Mouse (Mus musculus) right cerebral cortex, postnatal 25 days (tissue): ENCODE measurements around the gene Gm9376.

ENCODE experiments used
- DNase-seq: peaks from one replicate; pipeline ENCODE4 v3.0.0; 2022

Gene Gm9376

DNA sequence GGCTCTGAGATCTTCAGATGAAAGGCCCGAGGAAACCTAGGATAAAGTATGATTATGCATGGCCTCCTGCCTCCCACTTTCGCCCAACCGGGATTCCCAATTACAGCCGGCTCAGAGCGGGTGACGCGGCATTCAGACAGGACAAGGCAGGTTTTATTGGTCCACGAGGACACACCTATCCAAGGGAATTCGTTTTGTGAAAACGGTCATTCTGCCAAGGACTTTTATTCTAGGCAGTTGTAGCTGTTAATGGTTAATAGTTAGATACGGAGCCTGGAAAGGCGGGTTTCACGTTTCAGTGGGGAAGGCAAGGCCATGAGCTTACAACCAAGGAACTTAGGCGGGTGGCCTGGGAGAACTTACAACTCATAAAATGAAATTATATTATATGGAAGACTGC is 16.2 kb downstream of the Gm9376 start:
- DNase-seq = no peak

DNA sequence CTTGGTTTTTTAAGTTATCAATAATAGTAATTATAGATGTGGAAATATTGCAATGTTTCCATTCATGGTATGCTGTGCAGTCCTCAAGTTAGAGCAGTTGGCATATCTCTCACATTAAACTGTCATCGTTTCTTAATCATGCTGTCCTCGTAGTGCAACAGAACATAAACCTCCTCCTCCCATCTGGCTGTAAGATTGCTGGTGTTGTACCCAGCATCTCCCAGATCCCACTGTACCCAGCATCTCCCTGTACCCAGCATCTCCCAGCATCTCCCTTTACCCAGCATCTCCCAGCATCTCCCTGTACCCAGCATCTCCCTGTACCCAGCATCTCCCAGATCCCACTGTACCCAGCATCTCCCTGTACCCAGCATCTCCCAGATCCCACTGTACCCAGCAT is 19.3 kb downstream of the Gm9376 start:
- DNase-seq = no peak

DNA sequence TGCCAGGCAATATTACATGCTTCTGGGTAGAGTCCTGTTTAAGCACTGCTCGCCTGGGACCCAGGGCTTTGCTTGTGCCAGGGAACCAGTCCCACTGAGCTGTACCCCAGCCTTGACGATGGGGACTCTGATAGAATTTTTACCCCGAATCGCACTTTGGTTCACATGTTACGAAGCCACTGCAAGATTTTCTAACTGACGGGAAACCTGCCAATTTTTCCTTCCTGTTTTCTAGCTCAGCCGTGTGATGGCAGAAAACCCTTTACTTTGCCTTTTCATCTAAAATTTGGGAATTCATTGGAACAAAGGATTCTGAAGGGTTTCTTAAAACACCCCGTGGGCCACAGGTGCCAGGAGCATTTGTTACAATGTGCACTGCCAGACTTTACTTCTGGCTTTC is 22.4 kb downstream of the Gm9376 start:
- DNase-seq = no peak

DNA sequence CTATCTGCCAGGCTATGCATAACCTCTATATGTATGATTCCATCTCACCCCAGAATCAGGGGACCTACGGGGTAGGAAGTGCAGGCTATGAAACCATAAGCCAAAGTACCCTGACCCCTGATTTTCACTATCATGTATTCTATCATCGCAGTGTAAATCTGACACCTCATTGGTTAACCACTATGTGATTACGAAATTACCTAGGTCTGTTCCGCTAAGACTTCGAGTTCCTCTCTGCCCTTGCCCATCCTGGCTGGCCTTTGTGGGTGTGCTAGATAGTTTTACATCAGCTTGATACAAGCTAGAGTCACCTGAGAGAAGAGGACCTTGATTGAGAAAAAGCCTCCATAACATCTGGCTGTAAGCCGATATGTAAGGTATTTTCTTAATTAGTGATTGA is 23.2 kb downstream of the Gm9376 start:
- DNase-seq = no peak

DNA sequence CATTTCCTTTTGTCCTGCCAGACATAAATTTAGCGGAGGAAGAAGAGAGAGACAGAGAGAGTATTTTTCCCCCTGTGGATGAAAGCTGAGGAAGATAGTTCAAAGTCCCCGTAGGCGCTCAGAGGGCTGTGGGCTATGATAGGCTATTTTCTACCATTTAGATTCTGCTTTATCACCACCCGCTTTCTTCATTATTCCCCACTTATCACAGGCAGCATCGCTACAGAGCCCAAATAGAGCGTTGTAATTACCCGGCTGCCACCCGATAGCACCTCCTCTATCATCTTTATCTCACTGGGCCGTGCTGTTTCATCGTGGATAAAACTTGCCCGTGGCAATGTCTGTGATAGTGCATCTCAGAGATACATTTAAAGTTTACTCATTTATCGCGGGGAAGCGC is 35.8 kb downstream of the Gm9376 start:
- no peak for DNase-seq

DNA sequence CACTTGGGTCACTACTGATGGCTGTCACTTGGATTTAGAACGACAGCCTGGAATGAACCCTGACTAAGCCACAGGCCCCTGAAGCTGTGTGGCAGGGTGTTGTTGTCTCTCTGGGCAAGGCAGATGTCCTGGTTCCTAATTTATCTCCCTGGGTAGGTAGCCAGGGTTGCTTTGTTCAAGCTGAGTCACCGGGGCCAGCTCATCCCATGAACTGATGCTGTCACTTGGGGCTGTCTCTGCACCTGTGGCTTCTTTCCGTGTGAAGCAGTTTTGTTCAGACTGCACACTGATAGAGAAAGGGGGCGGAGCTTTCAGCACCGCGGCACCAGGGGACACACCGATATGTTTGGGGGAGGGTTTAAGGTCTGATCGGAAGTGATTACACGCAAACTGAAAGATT is 37.8 kb downstream of the Gm9376 start:
- no peak for DNase-seq

DNA sequence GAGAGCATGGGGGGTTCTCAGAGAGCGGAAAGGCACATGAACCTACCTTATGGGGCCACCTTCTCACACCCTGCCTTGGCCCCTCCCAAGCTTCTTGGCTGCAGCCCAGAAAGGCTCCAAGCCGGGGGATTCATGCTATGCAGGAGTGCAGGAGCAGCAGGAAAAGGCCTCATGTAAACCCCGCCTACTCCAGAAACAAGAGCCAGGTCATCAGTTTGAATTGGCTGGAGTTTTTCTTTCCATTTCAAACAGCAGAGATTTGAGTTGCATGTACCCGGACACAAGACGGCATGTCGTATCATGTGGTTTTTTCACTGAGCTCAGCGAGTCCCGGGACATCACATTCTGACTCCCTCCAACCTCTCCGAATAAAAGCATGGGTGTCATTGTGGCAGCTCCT is 39.2 kb downstream of the Gm9376 start:
- no peak for DNase-seq

DNA sequence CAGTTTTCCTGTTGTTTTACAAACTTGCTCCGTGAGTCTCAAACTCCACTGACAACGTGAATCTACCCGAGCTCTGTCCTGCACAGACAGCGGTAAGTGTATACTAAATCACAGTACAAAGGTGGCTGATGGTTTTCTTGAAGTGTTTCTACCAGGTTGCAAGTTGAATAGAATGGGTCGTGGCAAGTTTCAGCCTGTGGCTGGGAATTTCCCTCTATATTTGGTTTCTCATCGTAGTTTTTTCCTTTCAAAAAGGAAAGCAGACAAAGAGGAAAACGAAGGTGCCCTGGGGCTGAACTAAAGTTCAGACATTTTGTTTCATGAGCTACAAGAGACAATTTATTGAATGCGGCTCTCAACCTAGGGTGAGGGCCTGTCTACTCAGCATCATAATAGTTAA is 40.3 kb downstream of the Gm9376 start:
- no peak for DNase-seq

DNA sequence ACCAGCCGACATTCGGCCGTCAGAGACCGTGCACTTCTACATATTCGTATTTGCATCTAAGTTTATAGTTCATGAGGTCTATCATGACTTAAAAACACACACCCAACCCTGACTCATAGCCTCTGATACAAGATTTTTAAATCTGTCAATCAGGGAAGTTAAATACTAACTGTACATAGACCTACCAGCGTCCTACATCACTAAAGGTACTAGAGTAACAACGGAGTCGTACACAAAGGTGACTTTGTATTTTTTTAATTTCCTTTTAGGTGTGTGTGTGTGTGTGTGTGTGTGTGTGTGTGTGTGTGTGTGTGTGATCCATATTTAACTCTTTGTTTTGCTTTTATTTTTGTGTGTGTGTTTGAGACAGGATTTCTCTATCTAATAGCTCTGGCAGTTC is 44.9 kb downstream of the Gm9376 start:
- no peak for DNase-seq

DNA sequence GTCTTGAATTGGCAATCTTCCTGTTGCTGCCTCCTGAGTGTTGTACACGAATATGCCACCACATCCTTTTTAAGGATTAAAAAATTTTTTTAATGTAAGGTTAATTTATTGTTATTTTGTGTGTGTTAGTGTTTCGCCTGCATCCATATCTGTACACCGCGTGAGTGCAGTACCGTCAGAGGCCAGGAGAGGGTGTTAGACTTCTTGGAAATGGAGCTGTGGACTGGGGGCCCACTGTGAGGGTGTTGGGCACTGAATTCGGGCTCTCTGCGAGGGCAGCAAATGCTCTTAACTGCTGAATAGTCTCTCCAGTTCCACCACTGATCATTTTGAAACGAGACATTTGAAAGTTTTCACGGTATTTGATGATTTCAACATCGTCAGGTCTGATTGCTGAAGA is 45.9 kb downstream of the Gm9376 start:
- no peak for DNase-seq

DNA sequence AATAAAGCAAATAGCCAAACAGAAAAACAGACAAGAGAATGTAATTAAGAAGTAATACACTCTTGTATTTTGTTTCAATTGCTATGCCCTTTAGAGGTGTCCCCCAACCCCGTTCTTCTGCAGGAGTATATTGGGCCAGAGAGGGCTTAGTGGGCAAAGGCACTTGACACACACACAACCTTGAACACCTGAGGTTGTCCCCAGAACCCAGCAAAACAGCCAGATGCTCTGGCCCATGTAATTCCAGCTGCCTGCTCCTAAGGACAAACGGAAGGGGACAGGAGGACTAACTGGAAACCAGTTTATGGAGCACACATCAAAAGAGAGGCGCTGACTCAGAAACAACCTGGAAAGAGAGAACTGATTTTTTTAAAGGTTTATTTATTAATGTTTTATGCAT is 47.2 kb downstream of the Gm9376 start:
- DNase-seq = no peak

DNA sequence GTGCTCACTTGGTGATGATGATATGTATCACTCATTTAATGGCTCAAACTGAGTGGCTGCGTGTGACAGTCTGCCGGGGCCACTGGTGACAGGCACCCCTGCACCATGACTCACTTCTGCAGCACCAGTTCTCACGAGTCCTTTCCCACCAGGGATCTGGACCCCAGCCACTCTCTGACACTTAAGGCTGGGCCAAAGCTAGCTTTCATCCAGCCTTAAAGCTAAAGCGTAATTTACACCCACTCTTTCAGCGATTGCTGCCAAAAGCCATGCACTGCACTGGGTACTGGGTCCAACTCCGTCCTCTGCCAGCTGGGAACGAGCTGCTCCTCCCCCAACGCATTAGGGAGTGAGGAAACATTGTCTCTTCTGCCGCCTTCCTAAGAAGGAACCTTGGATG is 50.5 kb downstream of the Gm9376 start:
- DNase-seq = no peak
